Mouse (Mus musculus): Measurements from ENCODE around the gene Nfkb1.

GRCm38 (mm10) chr3:135719179-135719532 is 27.8 kb upstream of the Nfkb1 start:
- TF ChIP-seq MEF2A (IDR thresholded peaks at IDR 0.05; ENCODE audit: extremely low read depth, insufficient replicate concordance, low read depth, low read length, poor library complexity, severe bottlenecking) (no peak), JUND (IDR thresholded peaks at IDR 0.05; ENCODE audit: low read depth, low read length) (no peak)

Measured in MEL (cell line).